Mouse (Mus musculus) testis, postnatal 14 days (tissue): ENCODE data around the gene Ece2.
A peak's percentile ranks its signal among the peaks of the same experiment; 100 is the strongest.

Experiments used
- DNase-seq: peaks from one replicate; pipeline ENCODE4 v3.0.0; 2021; ENCODE audit warnings: low spot score

Gene Ece2

DNA sequence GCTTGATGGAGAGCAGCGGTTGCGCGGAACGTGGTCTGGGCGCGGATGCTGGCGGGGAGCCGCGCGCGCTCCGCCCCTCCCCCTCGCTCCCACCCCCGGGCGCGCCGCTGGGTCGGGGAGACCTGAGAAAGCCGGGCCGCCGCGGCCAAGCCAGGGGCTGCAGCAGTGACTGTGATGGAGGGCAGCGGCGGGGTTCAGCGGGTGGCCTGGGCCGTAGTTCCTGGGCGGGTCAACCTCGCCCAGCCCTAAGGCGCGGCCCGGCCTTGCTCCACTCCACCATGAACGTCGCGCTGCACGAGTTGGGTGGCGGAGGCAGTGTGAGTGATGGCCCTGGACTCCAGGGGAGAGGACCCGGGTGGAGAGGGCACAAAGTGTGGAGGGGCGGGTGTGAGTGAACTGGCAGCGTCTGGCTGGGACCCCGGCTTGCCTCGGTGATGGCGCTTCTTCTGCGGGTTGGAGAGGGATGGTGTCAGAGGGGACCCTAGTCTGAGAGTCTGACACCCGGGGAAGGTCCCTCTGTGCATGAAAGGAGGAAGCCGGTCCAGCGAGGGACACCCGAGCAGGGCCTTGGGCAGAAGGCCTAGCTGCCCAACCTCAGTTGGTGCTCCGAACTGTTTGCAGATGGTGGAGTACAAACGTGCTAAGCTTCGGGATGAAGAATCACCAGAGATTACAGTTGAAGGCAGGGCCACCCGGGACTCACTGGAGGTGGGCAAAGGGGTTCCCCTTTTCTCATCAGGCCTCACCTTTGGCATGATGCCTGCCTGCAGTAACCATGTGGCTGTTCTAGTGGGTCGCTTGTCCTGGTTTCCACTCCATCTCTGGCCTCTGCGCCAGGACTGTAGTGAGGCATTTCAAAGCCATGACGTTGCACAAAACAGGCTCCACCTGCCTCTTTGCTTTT is at the start of gene Ece2:
Gene Ece2 (plus strand): TSS at position 98 of the 904 bp plus-strand sequence.
- peak; percentile 17 for DNase-seq

DNA sequence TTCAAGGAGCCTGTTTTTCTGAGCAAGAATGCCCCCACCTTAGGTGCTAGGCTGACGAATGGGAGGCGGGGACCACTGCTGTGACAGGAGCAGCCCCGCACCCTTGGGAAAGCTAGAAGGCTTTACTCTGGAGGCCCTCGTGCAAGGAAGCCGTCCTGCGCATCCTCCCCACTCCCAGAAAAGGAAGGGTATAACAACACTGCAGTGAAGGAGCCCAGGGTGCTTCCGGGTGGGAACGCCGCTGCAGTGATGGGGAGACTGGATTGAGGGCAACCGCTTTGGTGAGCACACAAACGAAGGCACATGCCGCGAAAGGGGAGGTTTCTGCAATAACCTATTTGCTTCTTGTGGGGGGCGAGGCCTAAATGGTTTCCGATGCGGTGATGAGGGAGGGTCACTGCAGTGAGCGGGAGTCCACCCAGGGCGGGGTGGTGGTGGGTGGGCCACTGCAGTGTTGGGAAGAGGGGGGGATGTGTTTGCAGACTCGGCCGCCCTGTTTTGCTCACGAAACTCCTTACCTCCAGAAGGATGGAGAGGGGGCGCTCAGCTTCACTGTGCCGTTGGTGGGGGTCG is 40.2 kb upstream of the Ece2 start, which contains the start of gene Vwa5b2:
Gene Vwa5b2 (plus strand): TSS at position 106 of the 573 bp plus-strand sequence.
- no peak for DNase-seq

DNA sequence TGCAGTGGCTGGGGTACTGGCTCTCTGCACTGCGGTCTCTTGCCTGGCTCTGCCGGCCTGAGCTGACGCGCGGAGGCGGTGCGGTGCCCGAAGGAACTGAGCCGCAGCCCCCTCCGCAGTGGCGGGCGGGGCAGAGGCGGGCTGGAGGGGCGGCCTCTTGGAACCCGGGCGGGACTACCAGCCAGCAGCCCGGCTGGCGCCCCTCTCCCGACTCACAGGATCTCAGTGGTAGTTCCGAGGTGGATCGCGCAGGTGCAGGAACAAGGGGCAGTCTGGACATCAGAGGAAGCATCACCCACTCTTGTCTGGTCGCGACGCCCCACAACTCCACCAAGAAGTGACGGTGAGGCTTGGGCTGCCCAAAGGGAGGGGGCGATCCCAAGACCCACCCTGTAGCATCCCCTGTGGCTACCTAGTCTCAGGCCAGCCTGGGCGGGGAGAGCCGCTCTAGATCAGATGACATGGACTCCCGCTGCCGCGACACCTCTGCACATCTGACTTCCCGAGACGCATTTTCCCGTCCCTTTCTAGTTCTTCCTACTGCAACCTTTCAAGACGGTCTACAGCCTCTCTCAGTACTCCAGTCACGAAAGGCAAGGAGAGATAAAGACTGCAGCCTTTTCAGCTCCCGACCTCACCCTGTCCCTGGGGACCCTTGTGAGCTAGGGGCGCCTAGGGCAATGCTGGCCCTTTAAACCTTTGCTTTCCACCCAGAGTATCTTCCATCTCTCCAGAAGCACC is 39.5 kb upstream of the Ece2 start:
- DNase-seq, result no peak

DNA sequence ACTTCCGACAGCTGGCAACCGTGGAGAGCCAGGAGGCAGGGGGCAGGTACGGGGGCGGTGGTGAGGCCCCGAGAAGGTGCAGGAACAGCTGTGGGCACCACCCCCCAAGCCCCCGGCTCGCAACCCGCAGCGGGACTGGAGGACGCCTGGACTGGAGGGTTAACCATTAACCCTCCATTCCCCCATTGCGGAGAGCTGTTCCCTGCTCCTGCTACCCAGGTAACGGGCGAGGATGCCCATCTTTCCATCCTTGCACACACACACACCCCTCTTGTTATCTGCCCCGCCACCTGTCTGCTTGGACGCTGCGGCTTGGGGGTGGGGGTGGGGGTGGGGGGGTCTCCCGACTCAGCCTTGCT is 39.0 kb upstream of the Ece2 start:
- DNase-seq, result no peak

DNA sequence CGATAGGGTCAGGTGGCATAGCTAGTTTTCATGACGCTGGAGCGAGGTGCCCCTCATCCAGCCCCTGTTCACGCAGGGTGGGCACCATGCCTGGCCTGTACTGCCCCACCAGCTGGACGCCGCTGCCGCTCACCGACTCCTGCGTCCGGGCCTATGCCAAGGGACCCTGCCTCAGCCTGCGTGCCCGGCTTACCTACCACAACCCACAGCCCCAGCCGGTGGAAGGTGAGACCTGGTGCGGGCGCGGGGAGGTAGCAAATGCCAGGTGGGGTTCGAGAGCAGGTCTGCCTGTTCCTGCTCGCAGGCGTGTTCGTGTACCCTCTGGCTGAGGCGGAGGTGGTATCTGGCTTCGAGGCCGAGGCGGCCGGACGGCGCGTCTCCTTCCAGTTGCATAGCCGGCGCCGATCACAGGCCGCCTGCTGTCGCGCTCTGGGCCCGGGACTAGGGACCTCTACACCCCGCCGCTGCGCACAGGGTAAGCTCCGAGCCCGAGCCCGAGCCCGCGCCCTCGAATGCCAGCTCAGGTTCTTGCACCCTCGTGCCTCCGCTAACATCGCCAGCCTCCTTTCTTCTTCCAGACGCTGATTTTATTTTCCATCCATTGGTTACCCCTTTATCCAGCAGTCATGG is 38.4 kb upstream of the Ece2 start:
- DNase-seq, result no peak

DNA sequence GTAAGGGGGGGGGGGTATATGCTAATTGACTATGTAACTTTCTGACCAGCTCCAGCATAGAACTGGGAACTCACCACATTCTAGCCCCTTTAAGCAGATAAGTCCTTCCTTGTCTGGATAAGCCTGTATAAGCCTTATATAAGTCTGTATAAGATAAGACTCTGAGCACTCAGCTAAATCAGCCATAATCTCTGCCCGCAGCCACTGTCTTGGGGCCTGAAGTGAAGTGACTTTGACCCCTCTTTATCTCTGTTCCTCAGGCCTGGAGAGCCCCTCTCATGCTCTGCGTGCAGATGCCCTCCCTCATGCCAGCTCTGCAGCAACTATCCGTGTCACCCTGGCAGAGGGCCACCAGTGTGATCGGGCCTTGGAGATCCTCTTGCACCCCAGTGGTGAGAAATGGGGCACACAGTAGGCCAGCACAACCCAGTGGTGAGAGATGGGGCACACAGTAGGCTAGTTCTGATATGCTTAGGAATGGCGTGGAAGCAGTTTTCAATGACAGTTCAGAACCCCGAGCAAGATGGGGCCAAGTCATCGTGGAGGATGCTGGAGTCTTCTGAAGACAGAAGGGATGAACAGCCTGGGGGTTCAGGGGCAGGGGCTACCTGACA is 34.5 kb upstream of the Ece2 start:
- no peak for DNase-seq

DNA sequence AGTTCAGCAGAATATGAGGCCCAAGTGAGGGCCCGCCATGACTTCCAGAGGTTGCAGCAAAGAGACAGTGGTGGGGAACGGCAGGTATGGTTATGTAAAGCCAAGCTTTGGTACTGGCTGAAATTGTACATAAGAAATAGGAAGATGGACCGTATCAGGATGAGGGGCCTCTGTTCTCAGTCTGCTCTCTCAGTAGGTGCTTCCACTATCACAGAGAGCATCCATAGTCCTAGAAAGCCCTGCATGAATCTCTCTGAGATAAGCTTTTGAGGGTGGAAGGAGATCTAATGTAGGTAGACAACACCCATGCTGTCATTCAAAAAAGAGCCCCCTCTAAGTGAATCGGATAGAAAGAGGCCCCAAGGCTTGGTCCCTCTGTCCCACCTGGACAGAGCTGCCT is 33.9 kb upstream of the Ece2 start:
- DNase-seq, result no peak

DNA sequence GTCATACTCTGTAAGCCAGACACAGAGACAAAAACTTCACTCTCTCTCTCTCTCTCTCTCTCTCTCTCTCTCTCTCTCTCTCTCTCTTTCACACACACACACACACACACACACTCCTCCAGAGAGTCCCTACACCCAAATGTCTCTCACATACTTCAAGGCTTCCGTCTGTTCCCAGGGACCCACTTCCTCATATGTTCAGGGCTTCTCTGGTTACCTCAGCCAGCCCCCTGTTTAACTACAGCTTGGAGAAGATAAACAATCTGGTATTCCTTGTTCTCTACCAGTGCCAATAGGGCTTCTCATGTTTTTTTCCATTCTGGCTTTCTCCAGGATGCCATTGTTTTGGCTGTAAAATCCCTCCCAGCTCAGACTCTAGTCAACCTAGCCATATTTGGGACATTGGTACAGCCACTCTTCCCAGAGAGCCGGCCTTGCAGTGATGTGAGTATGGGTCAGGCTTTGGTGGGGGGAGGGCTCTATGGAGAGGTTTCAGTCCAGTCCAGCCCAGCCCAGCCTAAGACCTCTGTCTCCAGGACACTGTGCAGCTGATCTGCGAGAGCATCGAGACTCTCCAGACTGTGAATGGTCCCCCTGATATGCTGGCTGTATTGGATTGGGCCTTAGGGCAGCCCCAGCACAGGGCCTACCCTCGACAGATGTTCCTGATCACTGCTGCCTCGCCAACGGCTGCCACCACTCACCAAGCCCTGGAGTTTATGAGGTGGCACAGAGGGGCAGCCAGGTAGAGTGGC is 32.8 kb upstream of the Ece2 start:
- no peak for DNase-seq

DNA sequence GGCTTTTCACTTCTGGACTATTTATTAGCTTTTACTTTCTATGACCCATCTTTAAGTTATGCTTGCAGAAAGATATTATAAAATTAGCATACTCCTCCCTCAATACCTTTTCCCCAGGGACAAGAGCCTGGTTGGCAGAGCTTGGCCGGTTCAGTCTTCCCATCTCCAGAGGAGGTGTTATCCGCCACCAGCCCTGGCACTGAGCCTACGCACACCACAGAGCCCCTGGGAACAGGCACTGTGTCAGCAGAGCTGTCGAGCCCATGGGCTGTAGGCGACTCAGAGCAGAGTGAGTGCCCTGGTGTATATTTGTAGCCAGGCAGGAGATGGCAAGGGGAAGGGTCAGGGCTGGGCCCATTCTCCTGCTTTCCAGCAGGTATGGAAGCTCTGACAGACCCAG is 29.1 kb upstream of the Ece2 start:
- no peak for DNase-seq

DNA sequence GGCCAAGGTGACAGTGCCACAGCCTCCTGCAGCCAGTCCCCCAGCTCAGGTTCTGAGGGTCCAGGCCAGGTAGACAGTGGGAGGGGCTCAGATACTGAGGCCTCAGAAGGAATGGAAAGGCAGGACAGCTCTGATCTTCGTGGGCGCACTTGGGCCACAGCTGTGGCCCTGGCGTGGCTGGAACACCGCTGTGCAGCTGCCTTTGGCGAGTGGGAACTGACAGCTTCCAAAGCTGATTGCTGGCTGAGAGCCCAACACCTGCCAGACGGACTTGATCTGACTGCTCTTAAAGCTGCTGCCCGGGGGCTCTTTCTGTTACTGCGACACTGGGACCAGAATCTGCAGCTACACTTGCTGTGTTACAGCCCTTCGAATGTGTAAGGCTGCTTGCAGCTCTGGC is 24.9 kb upstream of the Ece2 start:
- DNase-seq, result no peak

DNA sequence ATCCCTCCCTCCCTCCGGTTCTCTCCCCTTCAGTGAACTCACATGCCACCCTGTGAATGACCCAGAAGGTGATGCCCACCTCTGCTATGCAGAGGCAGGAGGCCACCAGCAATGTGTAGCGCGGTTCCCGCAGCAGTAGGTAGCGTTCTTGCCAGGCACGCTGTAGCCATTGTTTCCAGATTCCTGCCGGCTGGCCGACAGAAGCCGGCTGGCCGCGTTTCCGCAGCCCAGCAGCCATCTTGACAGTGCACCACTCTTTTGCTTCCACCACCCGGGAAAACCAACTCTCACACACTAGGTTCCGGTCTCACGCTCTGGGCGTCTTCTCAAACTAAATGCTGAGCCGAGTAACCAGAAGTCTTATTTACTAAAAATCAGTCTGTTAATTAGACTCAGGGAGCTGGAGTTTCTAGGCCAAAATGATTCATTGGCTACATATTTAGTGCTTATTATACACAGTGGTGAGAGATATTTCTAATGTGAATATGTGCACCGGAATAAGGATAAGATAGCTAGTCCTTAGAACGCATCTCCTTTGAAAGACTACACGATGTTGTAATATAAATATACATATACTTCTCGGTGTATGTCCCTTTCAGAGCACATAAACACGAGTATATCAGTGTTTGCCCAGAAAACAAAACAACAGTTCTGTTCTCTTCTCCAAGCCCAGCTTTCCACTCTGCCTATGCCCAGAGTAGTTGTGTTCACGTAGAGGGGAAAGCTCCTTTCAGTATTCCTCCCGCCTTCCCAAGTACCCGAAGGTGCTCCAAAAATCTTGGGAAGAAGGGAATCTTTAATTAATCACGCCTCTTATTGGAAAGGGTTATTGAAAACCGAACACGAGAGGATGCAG is 18.9 kb upstream of the Ece2 start:
- peak; percentile 77 for DNase-seq

DNA sequence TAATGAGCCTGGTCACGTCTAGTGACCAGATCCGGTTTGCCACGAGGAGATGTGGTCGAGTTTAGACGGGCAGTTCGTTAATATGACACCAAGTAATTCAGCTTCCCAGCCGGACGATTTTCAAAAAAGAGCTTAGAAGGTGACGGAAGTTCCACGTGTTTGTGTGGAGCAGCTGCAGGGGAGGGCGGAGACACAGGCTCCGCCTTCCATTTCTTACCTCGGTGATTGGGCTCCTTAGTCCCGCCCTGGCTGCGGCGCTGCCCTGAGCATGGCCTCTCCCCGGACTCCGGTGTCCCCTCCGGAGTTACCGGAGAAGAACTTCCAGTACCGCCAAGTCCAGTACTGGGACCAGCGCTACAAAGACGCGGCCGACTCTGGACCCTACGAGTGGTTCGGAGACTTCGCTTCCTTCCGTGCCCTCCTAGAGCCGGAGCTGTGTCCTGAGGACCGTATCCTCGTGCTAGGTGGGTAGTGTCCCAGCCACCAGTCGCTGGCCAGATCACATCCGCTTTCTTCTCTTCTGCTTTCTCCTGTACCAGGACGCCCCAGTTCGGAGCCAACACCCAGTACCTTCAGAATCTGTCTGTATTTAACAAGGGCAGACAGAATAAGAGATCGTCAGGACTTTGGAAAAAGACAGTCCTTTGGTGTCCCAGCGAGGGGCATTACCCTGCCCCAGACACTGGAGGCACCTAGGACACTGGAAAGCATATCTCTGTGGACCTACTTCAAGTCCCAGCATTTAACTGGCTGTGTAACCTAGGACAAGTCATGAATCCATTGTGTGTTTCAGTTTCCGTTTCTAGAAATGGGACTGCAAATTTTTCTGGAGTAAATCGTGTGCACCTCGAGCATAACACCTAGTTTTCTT is 18.0 kb upstream of the Ece2 start, which contains the start of the genes Eef1akmt4, Gm49333 and Alg3:
Gene Eef1akmt4 (plus strand): TSS at position 237 of the 871 bp plus-strand sequence.
Gene Gm49333 (plus strand): TSS at position 254 of the 871 bp plus-strand sequence.
Gene Alg3 (minus strand): TSS at position 379 of the 871 bp plus-strand sequence.
- DNase-seq, result peak; percentile 88

DNA sequence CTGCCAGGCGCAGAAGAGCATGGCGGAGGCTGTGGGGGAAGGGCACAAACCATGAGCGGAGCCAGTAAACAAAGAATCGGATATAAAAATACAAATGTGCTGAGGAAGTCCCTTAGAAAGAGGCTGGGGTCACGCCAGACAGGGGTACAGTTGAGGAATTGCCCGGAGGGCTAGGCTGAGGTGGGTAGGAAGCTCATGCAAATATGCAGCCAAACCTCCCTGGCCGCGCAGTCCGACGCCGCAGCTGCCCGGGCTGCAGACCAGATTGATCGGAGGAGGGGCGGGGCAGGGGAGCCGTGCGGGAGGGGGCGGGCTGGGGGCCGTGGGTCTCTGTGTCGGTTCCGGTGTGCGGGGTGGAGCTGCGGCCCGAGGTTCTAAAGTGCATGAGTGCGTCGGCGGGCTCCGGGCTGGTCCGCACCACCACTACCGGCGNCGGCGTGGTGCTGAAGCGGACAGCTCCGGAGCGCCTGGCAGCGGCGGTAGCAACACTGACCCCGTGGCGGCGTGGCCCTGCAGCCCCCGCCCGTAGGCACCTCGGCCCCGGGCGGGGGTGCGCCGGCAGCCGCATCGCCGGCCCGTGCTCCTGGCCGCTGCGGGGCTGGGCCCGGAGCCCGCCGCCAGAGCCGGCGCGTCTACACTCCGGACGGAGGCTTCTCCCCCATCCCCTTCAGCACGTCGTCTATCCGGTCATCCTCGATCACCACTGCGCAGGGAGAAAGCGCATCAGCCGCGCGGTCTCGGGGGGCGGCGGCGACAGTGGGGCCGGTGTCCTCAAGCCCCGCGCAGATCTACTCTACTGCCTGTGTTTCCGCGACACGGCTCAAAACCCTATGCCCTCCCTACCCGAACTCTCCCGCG is 9.9 kb upstream of the Ece2 start:
- no peak for DNase-seq

DNA sequence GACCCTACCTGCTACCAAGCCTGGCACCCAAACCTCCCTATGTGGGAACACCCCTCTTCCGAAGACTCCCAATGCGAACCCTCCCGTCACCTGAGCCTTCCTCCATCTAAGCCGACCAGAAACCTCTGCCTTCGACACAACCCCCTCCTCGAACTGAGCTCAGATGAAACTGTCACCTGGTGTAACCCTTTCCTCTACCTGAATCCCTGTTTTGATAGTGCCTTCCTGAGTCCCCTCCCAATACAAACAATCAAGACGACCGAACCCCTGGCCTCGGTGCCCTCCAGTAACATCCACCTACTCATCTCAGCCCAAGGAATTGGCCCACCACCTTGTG is 9.3 kb upstream of the Ece2 start:
- DNase-seq, result no peak

DNA sequence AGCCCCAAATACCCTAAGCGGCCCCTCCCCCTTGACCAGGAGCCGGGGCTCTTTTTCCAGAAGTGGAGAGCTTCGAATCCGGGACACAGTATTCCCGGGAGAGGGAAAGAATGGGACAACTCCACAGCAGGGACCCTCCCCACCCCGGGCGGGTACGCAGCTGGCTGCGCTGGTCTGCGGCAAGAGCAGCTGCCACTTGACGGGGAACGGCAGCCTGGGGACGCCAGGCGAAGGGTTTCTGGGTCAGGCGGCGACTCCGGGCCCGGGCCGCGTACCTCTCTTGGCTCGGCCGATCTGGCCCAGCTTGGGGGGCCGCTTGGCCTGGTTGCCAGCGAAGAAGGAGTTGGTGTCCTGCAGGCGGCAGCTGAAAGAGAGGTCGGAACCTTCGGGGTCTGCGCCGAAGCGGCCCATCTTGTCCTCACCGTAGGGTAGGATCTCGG is 8.9 kb upstream of the Ece2 start:
- no peak for DNase-seq

DNA sequence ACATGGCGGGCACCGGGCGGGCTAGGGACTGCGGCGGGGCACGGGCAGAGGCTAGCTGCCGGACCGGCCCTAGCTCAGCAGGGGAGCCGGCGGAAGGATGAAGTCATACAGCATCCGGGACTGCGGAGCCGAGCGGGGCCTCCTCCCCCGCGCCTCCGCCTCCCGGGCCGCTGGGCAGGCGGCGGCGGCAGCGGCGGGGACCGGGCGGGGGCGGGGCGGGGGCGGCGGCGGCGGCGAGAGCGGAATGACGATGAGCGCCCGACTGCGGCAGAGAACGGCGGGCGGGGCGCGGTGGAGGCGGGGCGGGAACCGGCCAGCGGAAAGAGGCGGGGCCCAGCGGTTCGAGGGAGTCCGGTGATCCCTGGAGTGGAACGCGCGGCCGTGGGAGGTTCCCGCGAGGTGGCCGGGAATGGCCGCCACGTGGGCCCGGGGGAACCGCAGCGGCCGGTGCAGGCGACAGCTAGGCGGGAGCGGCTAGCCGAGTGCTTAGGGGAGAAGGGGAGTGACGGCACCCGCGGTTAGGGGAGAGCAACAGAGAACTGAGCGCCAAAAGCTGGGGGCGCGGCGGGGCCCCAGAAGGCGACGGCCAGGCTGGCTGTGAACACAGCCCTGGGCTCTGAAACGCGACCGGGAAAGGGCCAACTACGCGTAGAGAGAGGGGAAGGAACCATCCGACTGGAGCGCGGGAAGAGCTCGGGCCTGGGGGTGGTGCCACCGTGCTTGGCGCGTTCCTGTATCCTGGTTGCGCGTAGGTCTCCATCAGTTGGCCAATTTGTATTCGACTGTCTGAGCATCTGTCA is 8.2 kb upstream of the Ece2 start, which contains the start of gene Camk2n2:
Gene Camk2n2 (minus strand): TSS at position 97 of the 800 bp plus-strand sequence.
- DNase-seq, result no peak
